Mouse (Mus musculus) kidney, embryonic 14.5 days (tissue): ENCODE results near the gene Ush2a. TPM values are rescaled to one million over a fixed set of nuclear protein-coding genes. Genes with fewer than 3 reads are reported as not detected.
A peak's percentile ranks its signal among the peaks of the same experiment; 100 is the strongest.

Source experiments
- ATAC-seq: fragments of 200-750 bp; cut with Nextera tagmentation; 2 replicates; pipeline ENCODE4 v1.8.0; 2017; ENCODE audit warnings: moderate number of reproducible peaks, mild to moderate bottlenecking, moderate TSS enrichment, moderate library complexity; ENCODE audit not compliant: low FRiP score, low TSS enrichment
- H3K27ac ChIP-seq: fragments of 300-500 bp; sonication (generic); 2 replicates; pipeline ENCODE4 v1.5.1; 2014; ENCODE audit warnings: low read depth, mild to moderate bottlenecking, low read length, moderate library complexity, mixed read lengths
- H3K27me3 ChIP-seq: fragments of 300-500 bp; sonication (generic); 2 replicates; pipeline ENCODE4 v1.6.1; 2014; ENCODE audit warnings: mild to moderate bottlenecking, low read length; ENCODE audit not compliant: control insufficient read depth, insufficient read depth
- H3K36me3 ChIP-seq: fragments of 300-500 bp; sonication (generic); 2 replicates; pipeline ENCODE4 v1.6.1; 2014; ENCODE audit warnings: low read length, mixed read lengths; ENCODE audit not compliant: control insufficient read depth, insufficient read depth
- H3K4me1 ChIP-seq: fragments of 300-500 bp; sonication (generic); 2 replicates; pipeline ENCODE4 v1.6.1; 2014; ENCODE audit warnings: low read length, mixed read lengths; ENCODE audit not compliant: control insufficient read depth, insufficient read depth
- H3K4me2 ChIP-seq: fragments of 300-500 bp; sonication (generic); replicated peaks from 2 replicates; pipeline ENCODE4 v1.6.1; 2014; ENCODE audit warnings: low read depth, mild to moderate bottlenecking, low read length
- H3K4me3 ChIP-seq: fragments of 300-500 bp; sonication (generic); 2 replicates; pipeline ENCODE4 v1.5.1; 2014; ENCODE audit warnings: mild to moderate bottlenecking, low read length
- H3K9ac ChIP-seq: fragments of 300-500 bp; sonication (generic); 2 replicates; pipeline ENCODE4 v1.6.1; 2014; ENCODE audit warnings: low read depth, mild to moderate bottlenecking, low read length, moderate library complexity
- H3K9me3 ChIP-seq: fragments of 300-500 bp; sonication (generic); 2 replicates; pipeline ENCODE4 v1.6.1; 2016; ENCODE audit warnings: low read length; ENCODE audit not compliant: control insufficient read depth
- WGBS: fragments of 180-500 bp; shearing (Covaris S2); extraction: QIAGEN DNeasy Blood & Tissue Kit; methylation state at CpG from one replicate; pipeline ENCODE4 v1.1.7; 2014; 5-methylcytosine and 5-hydroxymethylcytosine counted together
- polyA plus RNA-seq: library from polyadenylated mRNA; unstranded; fragments of >200 nt; fragmentation: Nextera tagmentation; extraction: Ambion mirVana; gene quantifications from 2 replicates; pipeline ENCODE4 v1.2.1, GENCODE M21; 2014

The Ush2a gene
- polyA plus RNA-seq, 1 experiment from 2014 or later, result 0.23 TPM

- Histone ChIP-seq H3K4me2 (no peak overlapping the region), H3K4me1 (no peaks in the 10 kb centered on the region), H3K27me3 (no peaks in the 10 kb centered on the region), H3K27ac (no peak overlapping the region), H3K36me3 (peaks cover 73% of the 10 kb centered on the region), H3K9ac (no peak overlapping the region), H3K9me3 (no peaks in the 10 kb centered on the region), H3K4me3 (no peak overlapping the region)
- peak; percentile 20; the same call in 1 of the 2 replicates for ATAC-seq
- WGBS, result 35% methylated on average over 3 of the region's 3 CpGs
These were observed 718.2 kb downstream of the Ush2a start for GRCm38 (mm10) chr1:188980050-188980449.

- H3K9ac ChIP-seq, result no peak overlapping the region
- H3K27me3 ChIP-seq, result no peaks in the 10 kb centered on the region
- H3K4me1 ChIP-seq, result no peaks in the 10 kb centered on the region
- no peak overlapping the region for H3K4me3 ChIP-seq
- H3K36me3 ChIP-seq, result peaks cover 63% of the 10 kb centered on the region
- 0 out of 2 replicates have a peak, but pooled peaks have one; percentile 57 for ATAC-seq
- H3K9me3 ChIP-seq, result no peaks in the 10 kb centered on the region
- H3K4me2 ChIP-seq, result no peak overlapping the region
- no peak overlapping the region for H3K27ac ChIP-seq
- 39% methylated on average over 4 of the region's 4 CpGs for WGBS
These were observed 731.4 kb downstream of the Ush2a start for GRCm38 (mm10) chr1:188993218-188993617.

GRCm38 (mm10) chr1:188997921-188998320 is 736.1 kb downstream of the Ush2a start:
- Histone ChIP-seq H3K27ac (no peak overlapping the region), H3K36me3 (peaks cover 53% of the 10 kb centered on the region), H3K9me3 (no peaks in the 10 kb centered on the region), H3K27me3 (no peaks in the 10 kb centered on the region), H3K4me3 (no peak overlapping the region), H3K4me2 (no peak overlapping the region), H3K9ac (no peak overlapping the region), H3K4me1 (no peaks in the 10 kb centered on the region)
- 98% methylated on average over 3 of the region's 3 CpGs for WGBS
- ATAC-seq, result no peak

- no peak overlapping the region for H3K4me2 ChIP-seq
- no peak for ATAC-seq
- H3K4me3 ChIP-seq, result no peak overlapping the region
- no peaks in the 10 kb centered on the region for H3K27me3 ChIP-seq
- peaks cover 43% of the 10 kb centered on the region for H3K36me3 ChIP-seq
- H3K27ac ChIP-seq, result no peak overlapping the region
- no peaks in the 10 kb centered on the region for H3K9me3 ChIP-seq
- no peak overlapping the region for H3K9ac ChIP-seq
- 78% methylated on average over 10 of the region's 10 CpGs for WGBS
- no peaks in the 10 kb centered on the region for H3K4me1 ChIP-seq
These were observed 738.2 kb downstream of the Ush2a start for GRCm38 (mm10) chr1:188999981-189000380.

- Histone ChIP-seq H3K9ac (no peak overlapping the region), H3K27ac (no peak overlapping the region), H3K9me3 (no peaks in the 10 kb centered on the region), H3K4me3 (no peak overlapping the region), H3K4me1 (peaks cover 4% of the 10 kb centered on the region; the same call in 1 of the 2 replicates), H3K36me3 (peaks cover 24% of the 10 kb centered on the region), H3K27me3 (no peaks in the 10 kb centered on the region), H3K4me2 (no peak overlapping the region)
- no peak for ATAC-seq
- 90% methylated on average over 12 of the region's 12 CpGs for WGBS
These were observed 740.0 kb downstream of the Ush2a start for GRCm38 (mm10) chr1:189001815-189002214.

GRCm38 (mm10) chr1:189004774-189005173 is 743.0 kb downstream of the Ush2a start:
- Histone ChIP-seq H3K4me2 (no peak overlapping the region), H3K36me3 (peaks cover 10% of the 10 kb centered on the region; the same call in 1 of the 2 replicates), H3K27ac (no peak overlapping the region), H3K9me3 (no peaks in the 10 kb centered on the region), H3K27me3 (no peaks in the 10 kb centered on the region), H3K4me3 (no peak overlapping the region), H3K4me1 (peaks cover 6% of the 10 kb centered on the region; the same call in 1 of the 2 replicates), H3K9ac (no peak overlapping the region)
- 100% methylated on average over 1 of the region's 1 CpGs for WGBS
- no peak for ATAC-seq

- no peaks in the 10 kb centered on the region for H3K27me3 ChIP-seq
- H3K9ac ChIP-seq, result no peak overlapping the region
- peaks cover 6% of the 10 kb centered on the region; the same call in 1 of the 2 replicates for H3K4me1 ChIP-seq
- WGBS, result 53% methylated on average over 5 of the region's 5 CpGs
- no peak overlapping the region for H3K27ac ChIP-seq
- no peaks in the 10 kb centered on the region for H3K9me3 ChIP-seq
- H3K36me3 ChIP-seq, result peaks cover 6% of the 10 kb centered on the region; the same call in 1 of the 2 replicates
- peak overlapping the region; percentile 93 for H3K4me2 ChIP-seq
- peak overlapping the region; percentile 95; the same call in 1 of the 2 replicates for H3K4me3 ChIP-seq
- no peak for ATAC-seq
These were observed 744.4 kb downstream of the Ush2a start for GRCm38 (mm10) chr1:189006267-189006666.

- H3K27ac ChIP-seq, result no peak overlapping the region
- peaks cover 6% of the 10 kb centered on the region; the same call in 1 of the 2 replicates for H3K4me1 ChIP-seq
- WGBS, result 2% methylated on average over 7 of the region's 7 CpGs
- peak overlapping the region; percentile 95 for H3K4me3 ChIP-seq
- peak overlapping the region; percentile 95 for H3K9ac ChIP-seq
- no peak for ATAC-seq
- H3K36me3 ChIP-seq, result peaks cover 5% of the 10 kb centered on the region; the same call in 1 of the 2 replicates
- no peaks in the 10 kb centered on the region for H3K27me3 ChIP-seq
- peak overlapping the region; percentile 93 for H3K4me2 ChIP-seq
- H3K9me3 ChIP-seq, result no peaks in the 10 kb centered on the region
These were observed 745.0 kb downstream of the Ush2a start for GRCm38 (mm10) chr1:189006826-189007225.

- H3K9ac ChIP-seq, result peak within 1 kb of the TSS; percentile 95
- 0 out of 2 replicates have a peak within 1 kb of the TSS, but pooled peaks have one; percentile 6 for H3K27ac ChIP-seq
- H3K4me1 ChIP-seq, result peaks cover 6% of the 10 kb centered on the region; the same call in 1 of the 2 replicates
- peak within 1 kb of the TSS; percentile 95 for H3K4me3 ChIP-seq
- WGBS, result under 1% methylated on average over 63 of the region's 74 CpGs
- no peaks in the 10 kb centered on the region for H3K9me3 ChIP-seq
- peak within 1 kb of the TSS; percentile 93 for H3K4me2 ChIP-seq
- no peaks in the 10 kb centered on the region for H3K27me3 ChIP-seq
- peak; percentile 91 for ATAC-seq
- peaks cover 2% of the 10 kb centered on the region; the same call in 1 of the 2 replicates for H3K36me3 ChIP-seq
These were observed 745.6 kb downstream of the Ush2a start, which contains the start of gene Kctd3 for GRCm38 (mm10) chr1:189007239-189007979. Gene Kctd3 (minus strand): TSS chr1:189007841.
